Mouse (Mus musculus) lung, adult 10 weeks (tissue): ENCODE measurements around the gene AA986860. TPM values are rescaled to one million over a fixed set of nuclear protein-coding genes. Genes with fewer than 3 reads are reported as not detected.

Experiments used
- polyA plus RNA-seq: library from polyadenylated mRNA; stranded (reverse); fragments of 350-450 nt; fragmentation: Illumina TruSeq; extraction: RNeasy Lipid Tissue Mini Kit (QIAGEN cat#74804); gene quantifications from one replicate; pipeline ENCODE4 v1.2.3, GENCODE M21; 2014; ENCODE audit warnings: low read depth, low replicate concordance; ENCODE audit not compliant: insufficient read depth

AA986860 gene
- polyA plus RNA-seq = 33.0 TPM

GRCm38 (mm10) chr1:130731741-130732337 is at the start of gene AA986860:
Gene AA986860 (plus strand): TSS chr1:130731976.

GRCm38 (mm10) chr1:130715561-130716217 is 16.1 kb upstream of the AA986860 start, which contains the start of gene Gm29427:
Gene Gm29427 (minus strand): TSS chr1:130715799.

DNA sequence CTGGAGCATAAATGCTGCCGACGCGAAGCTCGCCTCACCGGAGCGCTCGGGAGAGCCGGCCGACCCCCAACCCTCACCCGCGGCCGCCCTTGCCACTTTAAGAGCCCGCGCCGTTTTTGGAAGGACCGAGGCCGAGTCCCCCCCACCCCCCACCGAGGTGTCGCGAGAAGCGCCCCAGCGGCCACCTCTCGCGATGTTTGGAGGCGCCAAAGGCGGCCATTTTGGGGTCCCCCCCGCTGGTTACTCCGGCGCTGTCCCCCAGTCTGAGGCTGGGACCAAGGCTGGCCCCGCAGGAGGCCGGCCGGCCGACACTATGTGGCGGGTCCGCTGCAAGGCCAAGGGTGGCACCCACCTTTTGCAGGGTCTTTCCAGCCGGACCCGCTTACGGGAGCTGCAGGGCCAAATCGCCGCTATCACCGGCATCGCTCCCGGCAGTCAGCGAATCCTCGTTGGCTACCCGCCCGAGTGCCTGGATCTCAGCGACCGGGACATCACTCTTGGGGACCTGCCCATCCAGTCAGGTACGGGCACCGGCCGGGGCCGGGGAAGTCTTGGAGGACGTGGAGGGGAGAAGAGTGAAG is 14.4 kb upstream of the AA986860 start, which contains the start of gene Yod1:
Gene Yod1, plus strand, starts transcription at position 37 of the 581 bp plus-strand sequence.

GRCm38 (mm10) chr1:130729153-130729552 is 2.6 kb upstream of the AA986860 start, which contains the start of gene Pfkfb2:
Gene Pfkfb2 (minus strand): TSS chr1:130729253.

Other genes starting within 250 kb of the AA986860 start
- gene Zp3r, start 102.4 kb upstream of the AA986860 start, polyA plus RNA-seq = not detected
- 0.18 TPM for gene C4bp, start 70.3 kb upstream of the AA986860 start, polyA plus RNA-seq
- gene Gm29427, start 16.2 kb upstream of the AA986860 start, polyA plus RNA-seq = not detected
- gene Yod1, start 14.6 kb upstream of the AA986860 start, polyA plus RNA-seq = 2.7 TPM
- 8.9 TPM for gene Pfkfb2, start 2.7 kb upstream of the AA986860 start, polyA plus RNA-seq
- 0.31 TPM for gene Fcamr, start 68.9 kb downstream of the AA986860 start, polyA plus RNA-seq
- gene Pigr, start 94.7 kb downstream of the AA986860 start, polyA plus RNA-seq = 19.6 TPM
- 22.6 TPM for gene Fcmr, start 133.7 kb downstream of the AA986860 start, polyA plus RNA-seq
- gene Il24, start 155.5 kb downstream of the AA986860 start, polyA plus RNA-seq = not detected
- not detected for gene Il20, start 179.5 kb downstream of the AA986860 start, polyA plus RNA-seq
- gene Il19, start 208.1 kb downstream of the AA986860 start, polyA plus RNA-seq = not detected